Mouse (Mus musculus): ENCODE data around the gene Veph1. TPM values are rescaled to one million over a fixed set of nuclear protein-coding genes. Genes with fewer than 3 reads are reported as not detected.

Veph1 gene
- total and polyA plus RNA-seq, 3 experiments: not detected

GRCm38 (mm10) chr3:66215759-66216158 lies 80.9 kb downstream of the Veph1 start:
- Histone ChIP-seq H3K4me2 (ENCODE audit: insufficient read depth, low read depth, poor library complexity, severe bottlenecking) (no peak overlapping the region), H3K9ac (ENCODE audit: insufficient read depth, low read depth) (no peak overlapping the region), H3K79me2 (replicated peaks; ENCODE audit: control insufficient read depth, extremely low read depth, insufficient read depth, poor library complexity, severe bottlenecking) (no peaks in the 10 kb centered on the region), H3K27me3 (replicated peaks) (no peaks in the 10 kb centered on the region), H3K36me3 (replicated peaks in 1 of 2; ENCODE audit: control insufficient read depth in 1 of 2, insufficient read depth in 1 of 2, low read length in 1 of 2) (no peaks in the 10 kb centered on the region), H3K4me3 (replicated peaks in 1 of 3; ENCODE audit: low read depth in 2 of 3, low read length in 2 of 3, poor library complexity in 1 of 3) (no peak overlapping the region), H3K9me3 (replicated peaks; ENCODE audit: low read length) (peaks cover 4% of the 10 kb centered on the region), H3K27ac (ENCODE audit: insufficient read depth, low read depth) (no peak overlapping the region), H3K4me1 (ENCODE audit: control insufficient read depth in 1 of 2, insufficient read depth in 2 of 2) (no peaks in the 10 kb centered on the region)
- in situ Hi-C loops (cut with MboI; ENCODE audit: low pct_ligation_motif_present, low pct_unique_long_range_greater_than_20kb, low sequenced_read_pairs): no loop called here
- TF ChIP-seq CTCF (conservative IDR thresholded peaks at IDR 0.05 in 1 of 2, IDR thresholded peaks at IDR 0.05 in 1 of 2; ENCODE audit: low read depth in 2 of 2, low read length in 2 of 2): no peak
- TF ChIP-seq RCOR1 (conservative IDR thresholded peaks at IDR 0.05; ENCODE audit: low read depth, low read length): no peak
- no peak for TF ChIP-seq ETS1 (conservative IDR thresholded peaks at IDR 0.05; ENCODE audit: low read depth, low read length)
- TF ChIP-seq E2F4 (IDR thresholded peaks at IDR 0.05; ENCODE audit: insufficient replicate concordance, low read depth, low read length): no peak
- TF ChIP-seq JUND (conservative IDR thresholded peaks at IDR 0.05; ENCODE audit: low read depth, low read length): no peak
- no peak for TF ChIP-seq UBTF (IDR thresholded peaks at IDR 0.05; ENCODE audit: low read depth, low read length)
- TF ChIP-seq MAX (IDR thresholded peaks at IDR 0.05; ENCODE audit: low read length): no peak
- TF ChIP-seq ZKSCAN1 (IDR thresholded peaks at IDR 0.05; ENCODE audit: borderline replicate concordance, low read depth, low read length): no peak
- TF ChIP-seq NELFE (IDR thresholded peaks at IDR 0.05; ENCODE audit: low read depth, low read length): no peak
- no peak for TF ChIP-seq RAD21 (IDR thresholded peaks at IDR 0.05; ENCODE audit: low read depth, low read length)
- TF ChIP-seq ZMIZ1 (IDR thresholded peaks at IDR 0.05; ENCODE audit: low read depth, low read length): no peak
- TF ChIP-seq USF1 (IDR thresholded peaks at IDR 0.05; ENCODE audit: low read depth, low read length): no peak
- TF ChIP-seq HCFC1 (IDR thresholded peaks at IDR 0.05; ENCODE audit: low read depth, low read length): no peak
- no peak for TF ChIP-seq CHD2 (IDR thresholded peaks at IDR 0.05; ENCODE audit: low read length)
- no peak for TF ChIP-seq SIN3A (IDR thresholded peaks at IDR 0.05; ENCODE audit: low read length)
- TF ChIP-seq MXI1 (IDR thresholded peaks at IDR 0.05; ENCODE audit: low read depth, low read length): no peak
- TF ChIP-seq EP300 (IDR thresholded peaks at IDR 0.05; ENCODE audit: low read length): no peak
- TF ChIP-seq SMC3 (IDR thresholded peaks at IDR 0.05; ENCODE audit: low read depth, low read length): no peak
- no peak for TF ChIP-seq USF2 (conservative IDR thresholded peaks at IDR 0.05; ENCODE audit: low read depth, low read length)
- dilution Hi-C loops (cut with MboI; ENCODE audit: extremely low pct_ligation_motif_present, extremely low pct_unique_long_range_greater_than_20kb, low sequenced_read_pairs): no loop called here
- no peak for DNase-seq (ENCODE audit: extremely low read depth)

GRCm38 (mm10) chr3:66213524-66213923 lies 83.1 kb downstream of the Veph1 start:
- no peak for DNase-seq (ENCODE audit: extremely low read depth)
- Histone ChIP-seq H3K36me3 (replicated peaks in 1 of 2; ENCODE audit: control insufficient read depth in 1 of 2, insufficient read depth in 1 of 2, low read length in 1 of 2) (no peaks in the 10 kb centered on the region), H3K27me3 (replicated peaks) (no peaks in the 10 kb centered on the region), H3K4me3 (replicated peaks in 1 of 3; ENCODE audit: low read depth in 2 of 3, low read length in 2 of 3, poor library complexity in 1 of 3) (no peak overlapping the region), H3K4me2 (ENCODE audit: insufficient read depth, low read depth, poor library complexity, severe bottlenecking) (no peak overlapping the region), H3K79me2 (replicated peaks; ENCODE audit: control insufficient read depth, extremely low read depth, insufficient read depth, poor library complexity, severe bottlenecking) (no peaks in the 10 kb centered on the region), H3K9ac (ENCODE audit: insufficient read depth, low read depth) (no peak overlapping the region), H3K4me1 (ENCODE audit: control insufficient read depth in 1 of 2, insufficient read depth in 2 of 2) (peaks cover 0 to 5% of the 10 kb centered on the region in 2 experiments; a peak in 1 of 4 replicates), H3K9me3 (replicated peaks; ENCODE audit: low read length) (no peaks in the 10 kb centered on the region), H3K27ac (ENCODE audit: insufficient read depth, low read depth) (no peak overlapping the region)
- dilution Hi-C loops (cut with MboI; ENCODE audit: extremely low pct_ligation_motif_present, extremely low pct_unique_long_range_greater_than_20kb, low sequenced_read_pairs) (no loop called here), in situ Hi-C loops (cut with MboI; ENCODE audit: low pct_ligation_motif_present, low pct_unique_long_range_greater_than_20kb, low sequenced_read_pairs) (no loop called here)
- TF ChIP-seq CTCF (conservative IDR thresholded peaks at IDR 0.05 in 1 of 2, IDR thresholded peaks at IDR 0.05 in 1 of 2; ENCODE audit: low read depth in 2 of 2, low read length in 2 of 2): no peak
- no peak for TF ChIP-seq ETS1 (conservative IDR thresholded peaks at IDR 0.05; ENCODE audit: low read depth, low read length)
- TF ChIP-seq TBP (conservative IDR thresholded peaks at IDR 0.05; ENCODE audit: low read depth, low read length): no peak
- TF ChIP-seq USF1 (IDR thresholded peaks at IDR 0.05; ENCODE audit: low read depth, low read length): no peak
- TF ChIP-seq POLR2A (IDR thresholded peaks at IDR 0.05; ENCODE audit: low read depth, low read length): no peak
- TF ChIP-seq RAD21 (IDR thresholded peaks at IDR 0.05; ENCODE audit: low read depth, low read length): no peak
- no peak for TF ChIP-seq ZC3H11A (IDR thresholded peaks at IDR 0.05; ENCODE audit: low read depth, low read length)
- no peak for TF ChIP-seq SIN3A (IDR thresholded peaks at IDR 0.05; ENCODE audit: low read length)
- no peak for TF ChIP-seq ELF1 (IDR thresholded peaks at IDR 0.05; ENCODE audit: low read depth, low read length)
- TF ChIP-seq UBTF (IDR thresholded peaks at IDR 0.05; ENCODE audit: low read depth, low read length): no peak
- no peak for TF ChIP-seq TCF12 (IDR thresholded peaks at IDR 0.05; ENCODE audit: low read depth, low read length)
- TF ChIP-seq MYC (IDR thresholded peaks at IDR 0.05; ENCODE audit: low read depth, low read length): no peak
